Mouse (Mus musculus): ENCODE data around the gene Arg1.

DNA sequence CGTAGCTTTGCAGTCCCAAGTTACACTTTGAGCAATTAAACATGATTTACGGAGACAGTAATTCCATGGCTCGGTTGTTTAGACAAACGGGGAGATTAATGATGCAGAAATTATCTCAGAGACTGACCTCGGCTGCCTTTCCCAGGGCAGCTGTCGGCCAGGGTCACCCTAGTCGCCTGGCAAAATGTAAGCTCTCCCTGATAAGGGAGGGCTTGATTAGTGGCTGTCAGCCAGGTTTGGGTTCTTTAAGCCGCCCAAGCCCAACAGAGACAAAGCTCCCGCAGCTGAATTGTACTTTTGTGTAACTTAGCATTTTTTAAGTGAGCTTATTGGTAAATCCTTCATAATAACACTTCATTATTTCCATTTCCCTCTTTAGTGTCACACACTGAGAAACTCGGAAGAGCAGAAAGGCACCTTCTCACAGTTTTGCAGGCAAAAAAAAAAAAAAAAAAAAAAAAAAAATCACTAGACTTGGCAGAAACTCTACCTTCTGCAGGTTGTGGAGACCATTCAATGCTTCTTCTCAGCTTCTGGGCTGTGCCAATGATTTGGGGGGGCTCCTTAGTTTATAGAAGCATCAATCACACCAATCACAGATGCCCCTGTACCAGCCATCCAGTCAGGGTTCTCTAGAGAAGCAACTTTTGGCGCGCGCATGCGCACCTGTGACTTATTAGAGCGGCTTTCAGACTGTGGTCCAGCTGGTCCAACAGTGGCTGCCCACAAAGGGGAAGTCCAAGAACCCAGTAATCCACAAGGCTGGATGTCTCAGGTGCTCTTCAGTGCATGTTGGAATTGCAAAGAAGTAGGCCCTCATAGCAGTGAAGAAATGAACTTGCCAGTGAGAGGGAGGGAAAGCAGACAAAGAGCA, 32.0 kb upstream of the Arg1 start:
- TF ChIP-seq CTCF (IDR thresholded peaks at IDR 0.05; ENCODE audit: insufficient read depth, low read length) (no peak), POLR2A (IDR thresholded peaks at IDR 0.05; ENCODE audit: borderline replicate concordance, extremely low read depth, low read depth, low read length) (no peak)

All from lung, adult 2 months (tissue).